Mouse (Mus musculus) testis, postnatal 10 days (tissue): ENCODE measurements at regions not wholly inside any gene's neighbourhood (a gene's known extent, or its start where the extent isn't known, plus 50 kb on each side); places are given as distances from the start of the nearest gene placed in this dataset.
A peak's percentile ranks its signal among the peaks of the same experiment; 100 is the strongest.
"Not testable (repeated sequence)": the region's sequence is repeated elsewhere in the genome, so short reads cannot be mapped to it uniquely, and the experiment has no call there.

ENCODE experiments used
- DNase-seq: peaks from one replicate; pipeline ENCODE4 v3.0.0; 2021; ENCODE audit warnings: low spot score

DNA sequence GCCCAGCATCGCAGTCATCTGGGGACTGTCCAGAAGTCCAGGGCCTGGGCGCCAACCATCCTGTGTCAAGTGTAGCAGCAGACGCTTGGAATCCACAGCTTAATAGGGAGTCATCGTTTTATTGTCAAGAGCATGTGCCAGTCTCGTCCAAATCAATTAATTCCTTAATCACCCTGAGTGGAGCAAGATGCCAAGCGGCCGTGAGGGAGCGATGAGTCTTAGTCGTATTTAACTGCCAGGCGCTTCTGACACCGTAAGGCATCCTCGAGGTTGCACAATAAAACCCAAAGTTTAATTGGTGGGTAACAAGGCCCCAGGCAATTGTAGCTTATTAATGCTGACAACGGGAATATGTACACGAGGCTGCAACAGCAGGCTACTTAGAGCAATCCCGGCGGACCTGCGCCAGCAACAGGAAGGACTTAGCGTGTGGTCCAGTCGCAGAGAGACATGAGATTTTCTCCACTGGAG is 277.6 kb upstream of the Kdm8 start:
- DNase-seq: no peak

DNA sequence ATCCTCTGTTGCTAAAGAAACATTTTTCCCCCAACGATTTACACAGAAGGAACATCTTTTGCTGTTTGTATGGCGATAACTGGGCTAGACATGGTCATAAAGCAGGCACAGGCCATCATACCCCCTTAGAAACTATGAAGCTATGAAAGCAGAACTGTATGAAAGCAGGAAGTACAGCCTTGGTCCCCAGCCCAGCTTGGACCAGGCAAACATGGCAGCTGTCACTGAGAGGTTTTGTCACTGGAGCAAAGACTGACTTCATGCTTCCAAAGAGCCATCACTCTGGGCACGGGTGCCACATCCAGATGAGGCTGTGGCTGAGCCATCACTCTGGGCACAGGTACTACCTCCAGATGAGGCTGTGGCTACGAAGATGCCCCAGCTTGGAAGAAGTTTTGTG is 276.8 kb upstream of the Kdm8 start:
- DNase-seq: no peak

DNA sequence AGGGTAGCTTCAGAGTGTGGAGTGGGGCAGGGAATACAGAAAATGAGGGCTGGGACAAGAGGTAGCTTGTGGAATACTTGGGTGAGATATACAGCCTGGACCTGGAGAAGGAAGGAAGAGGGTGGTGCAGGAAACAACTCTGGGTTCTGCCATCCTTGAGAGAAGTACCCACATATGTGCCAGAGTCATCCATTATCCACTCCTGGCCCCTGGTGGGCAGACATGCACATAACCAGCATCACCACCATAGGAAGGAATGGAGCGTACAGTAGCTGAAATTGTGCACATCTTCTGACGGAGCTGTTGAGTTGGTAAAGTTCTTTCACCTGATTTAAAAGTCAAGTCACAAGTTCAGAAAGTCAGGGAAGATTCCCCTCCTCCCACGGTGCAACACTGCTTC is 262.9 kb upstream of the Kdm8 start:
- DNase-seq: peak; percentile 52

DNA sequence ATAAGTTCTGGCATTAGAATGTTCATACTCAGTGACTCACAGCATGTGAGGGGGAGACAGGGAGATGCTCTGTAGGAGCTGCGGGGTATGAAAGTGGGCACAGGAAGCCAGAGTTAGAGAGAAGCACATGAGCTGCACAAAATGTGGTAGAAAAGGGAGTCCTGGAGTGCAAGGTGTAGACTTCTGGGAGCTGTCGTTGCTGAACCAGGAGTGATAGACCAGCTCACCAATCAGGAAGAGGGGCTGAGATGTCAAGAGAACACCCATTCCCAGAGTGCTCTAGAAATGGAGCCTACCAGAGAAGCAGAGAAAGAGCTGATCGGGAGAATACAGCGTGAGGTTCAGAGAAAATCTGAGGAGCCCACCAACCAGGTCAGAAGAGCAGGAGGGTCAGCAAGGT is 262.2 kb upstream of the Kdm8 start:
- DNase-seq: no peak

DNA sequence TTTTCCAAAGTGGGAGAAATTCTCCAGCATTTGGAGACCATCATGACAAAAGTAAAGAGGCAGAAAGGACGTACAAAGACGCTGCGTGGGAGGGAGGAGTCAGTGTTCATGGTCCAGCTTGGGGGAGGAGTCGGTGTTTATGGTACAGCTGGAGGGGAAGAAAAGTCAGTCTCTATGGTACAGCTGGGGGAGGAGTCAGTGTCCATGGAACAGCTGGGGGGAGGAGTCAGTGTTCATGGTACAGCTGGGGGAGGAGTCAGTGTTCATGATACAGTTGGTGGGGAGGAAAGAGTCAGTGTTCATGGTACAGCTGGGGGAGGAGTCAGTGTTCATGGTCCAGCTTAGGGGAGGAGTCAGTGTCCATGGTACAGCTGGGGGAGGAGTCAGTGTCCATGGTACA is 261.5 kb upstream of the Kdm8 start:
- DNase-seq: not testable (repeated sequence)

DNA sequence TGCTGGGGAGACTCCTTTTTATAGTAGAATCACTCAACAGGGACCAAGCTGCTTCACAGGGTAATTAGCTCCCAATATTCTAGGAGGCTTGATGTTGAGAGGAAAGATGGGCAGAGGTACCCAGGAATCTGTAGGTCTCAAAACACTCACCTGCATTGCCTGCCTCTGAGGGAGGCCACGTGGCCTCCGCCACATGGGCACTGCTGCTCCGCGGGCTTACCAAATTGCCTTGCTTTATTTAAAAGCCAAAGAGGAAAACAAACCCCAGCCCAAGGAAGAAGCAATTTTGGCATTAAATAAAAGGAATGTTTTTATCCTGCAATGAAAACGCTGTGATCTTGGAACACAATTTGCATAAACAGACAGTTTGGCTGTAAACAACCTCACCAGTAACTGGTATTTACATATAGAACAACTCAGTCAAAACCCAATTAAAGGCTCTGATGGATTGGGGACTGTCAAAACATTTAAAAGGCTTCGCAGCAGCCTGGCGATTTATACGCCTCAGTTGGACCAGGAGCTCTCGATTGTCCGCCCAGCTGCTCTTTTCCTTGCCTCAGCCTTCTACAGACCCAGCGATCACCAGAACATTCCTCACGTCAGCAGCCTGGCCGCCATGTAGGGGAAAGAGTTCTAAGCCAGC is 259.3 kb upstream of the Kdm8 start:
- DNase-seq: no peak

DNA sequence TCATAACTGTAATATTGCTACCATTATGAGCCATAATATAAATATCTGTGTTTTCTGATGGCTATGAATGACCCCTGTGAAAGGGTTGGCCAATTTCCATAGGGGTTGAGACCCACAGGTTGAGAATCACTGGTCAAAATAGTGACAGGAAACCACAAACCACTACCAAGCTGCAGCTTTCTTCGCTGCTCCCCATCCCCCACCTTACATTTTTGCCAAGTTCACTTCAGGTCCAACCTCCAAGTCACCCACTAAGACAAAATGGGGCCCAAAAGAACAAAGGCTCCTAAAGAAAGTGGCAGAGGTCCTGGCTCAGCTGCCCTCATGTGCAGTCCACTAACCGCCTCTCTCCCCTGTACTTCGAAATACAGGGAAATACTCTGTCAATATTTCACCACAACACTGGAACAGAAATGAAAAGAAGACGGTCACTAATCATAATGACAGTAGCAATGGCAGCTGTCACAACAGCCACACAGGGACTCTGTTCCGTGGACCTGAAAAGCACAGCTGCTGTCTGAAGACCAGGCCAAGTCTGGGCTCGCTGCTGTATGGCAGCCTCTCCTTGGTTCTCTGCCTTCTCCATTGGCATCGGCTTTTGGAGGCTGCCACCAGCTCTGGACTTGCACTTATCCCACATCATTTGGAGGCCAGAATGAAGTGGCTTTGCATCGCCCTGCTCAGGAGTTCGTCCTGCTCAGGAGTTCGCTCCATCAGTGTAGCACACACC is 257.3 kb upstream of the Kdm8 start:
- no peak for DNase-seq

DNA sequence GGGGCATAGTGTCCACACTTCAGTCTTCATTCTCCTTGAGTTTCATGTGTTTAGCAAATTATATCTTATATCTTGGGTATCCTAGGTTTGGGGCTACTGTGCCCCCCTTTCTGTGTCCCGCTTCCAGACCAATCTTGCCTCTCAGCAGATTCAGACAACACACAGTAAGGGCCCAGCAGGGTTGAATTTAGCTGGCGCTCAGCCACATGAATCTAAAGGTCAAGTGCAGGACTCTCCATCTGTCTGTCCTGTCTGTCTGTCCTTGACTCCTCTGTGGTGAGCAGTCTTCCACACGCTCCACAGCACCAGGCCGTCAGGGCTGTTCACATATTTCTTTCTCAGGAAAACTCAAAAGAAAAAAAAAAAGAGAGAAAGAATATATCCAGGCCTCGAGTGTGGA is 255.5 kb upstream of the Kdm8 start:
- DNase-seq: no peak

DNA sequence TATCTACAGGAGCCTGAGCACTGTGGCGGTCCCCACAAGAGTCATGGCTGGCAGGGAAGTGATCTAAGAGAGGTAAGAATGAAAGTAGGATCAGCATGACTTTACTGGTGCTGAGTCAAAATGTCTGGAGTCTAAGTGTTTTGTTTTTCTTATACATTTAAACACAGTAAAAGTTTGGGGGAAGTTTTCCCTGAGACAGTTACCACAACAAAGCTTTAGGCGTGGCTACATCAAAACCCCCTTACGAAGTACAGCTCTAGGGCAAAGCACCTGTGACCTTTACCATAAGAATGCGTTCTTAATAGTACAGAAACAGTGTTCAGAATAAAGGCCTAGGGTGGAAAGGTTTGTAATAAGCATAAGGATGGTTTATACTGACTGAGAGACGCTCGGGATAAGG is 254.4 kb upstream of the Kdm8 start:
- DNase-seq: no peak

DNA sequence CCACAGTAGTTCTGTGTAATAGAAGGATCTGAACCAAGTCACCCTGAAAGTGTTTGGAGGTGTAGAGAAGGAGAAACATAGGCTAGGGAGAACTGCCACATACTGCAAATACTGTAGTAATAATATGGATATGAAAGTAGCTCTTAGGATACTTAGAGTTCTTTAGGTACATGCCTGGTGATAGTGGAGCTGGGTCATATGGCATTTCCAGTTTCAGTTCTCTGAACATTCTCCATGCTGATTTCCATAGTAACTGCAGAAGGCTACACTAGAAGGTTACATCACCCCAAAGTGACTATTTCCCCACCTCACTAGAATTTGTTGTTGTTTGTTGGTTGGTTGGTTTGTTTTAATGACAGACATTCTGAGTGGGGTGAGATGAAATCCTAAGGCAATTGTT is 253.2 kb upstream of the Kdm8 start:
- DNase-seq: no peak

DNA sequence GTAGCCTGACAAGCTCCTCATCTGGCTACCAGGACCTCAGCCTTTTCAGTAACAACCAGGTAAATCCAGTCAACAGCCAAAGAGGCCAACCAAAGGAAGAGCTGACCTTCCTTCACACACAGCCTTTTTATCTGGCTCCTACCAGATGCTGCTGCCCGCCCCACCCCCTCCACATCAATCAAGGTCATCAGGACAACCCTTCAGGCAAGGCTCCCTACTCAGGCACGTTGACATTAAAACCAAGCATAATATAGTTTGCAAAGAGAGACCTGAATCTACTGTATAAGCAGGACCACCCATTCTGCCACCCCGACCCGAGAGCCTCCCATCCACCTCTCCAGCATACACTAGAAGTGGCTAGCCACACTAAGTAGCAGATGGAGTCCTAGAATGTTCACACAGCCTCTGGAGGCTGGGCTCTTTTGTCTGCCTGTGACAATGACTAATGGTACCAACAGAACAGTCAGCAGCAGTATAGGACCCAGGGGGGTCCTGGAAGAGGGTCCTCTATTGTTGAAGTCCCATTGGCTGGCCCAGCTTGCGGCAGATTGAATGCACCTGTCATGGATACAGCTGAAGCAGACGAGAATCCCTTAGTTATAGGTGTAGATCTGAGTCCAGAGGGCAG is 233.0 kb upstream of the Kdm8 start:
- DNase-seq: no peak

DNA sequence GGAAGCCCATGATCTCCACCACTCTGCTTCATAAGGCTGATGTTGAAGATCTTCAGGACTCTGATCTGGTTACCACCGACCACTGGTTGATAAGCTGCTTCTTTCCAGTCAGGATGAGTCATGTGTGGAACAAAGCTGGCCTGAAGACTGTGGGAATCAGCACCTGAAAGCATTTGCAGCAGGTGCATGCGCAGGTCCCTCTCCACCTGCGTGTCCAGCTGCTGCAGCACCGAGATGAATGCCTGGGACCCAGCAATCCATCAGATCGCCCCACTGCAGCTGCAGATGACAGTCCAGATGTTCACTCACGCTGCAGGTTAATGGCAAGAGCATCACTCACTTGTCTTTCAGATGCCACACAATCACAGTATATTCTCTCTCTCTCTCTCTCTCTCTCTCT is 230.4 kb upstream of the Kdm8 start:
- DNase-seq: no peak

DNA sequence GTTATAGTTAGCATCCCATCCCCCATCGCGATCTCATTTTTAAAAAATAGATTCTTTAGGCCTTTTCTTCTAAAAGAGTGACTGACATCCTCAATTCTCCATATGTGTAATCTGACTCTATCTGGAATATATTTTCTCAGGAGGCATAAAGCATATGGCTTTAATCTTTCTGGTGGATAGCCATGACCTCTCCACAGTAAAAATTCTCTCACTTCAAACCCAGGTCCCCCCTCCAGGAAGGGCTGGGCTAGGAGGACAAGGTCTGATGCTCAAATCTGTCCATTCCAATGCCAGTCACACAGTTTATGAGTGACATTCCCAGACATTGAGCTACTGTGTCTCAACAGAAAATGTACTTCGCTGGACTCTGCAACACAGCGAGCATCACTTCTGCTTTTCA is 226.8 kb upstream of the Kdm8 start:
- no peak for DNase-seq

DNA sequence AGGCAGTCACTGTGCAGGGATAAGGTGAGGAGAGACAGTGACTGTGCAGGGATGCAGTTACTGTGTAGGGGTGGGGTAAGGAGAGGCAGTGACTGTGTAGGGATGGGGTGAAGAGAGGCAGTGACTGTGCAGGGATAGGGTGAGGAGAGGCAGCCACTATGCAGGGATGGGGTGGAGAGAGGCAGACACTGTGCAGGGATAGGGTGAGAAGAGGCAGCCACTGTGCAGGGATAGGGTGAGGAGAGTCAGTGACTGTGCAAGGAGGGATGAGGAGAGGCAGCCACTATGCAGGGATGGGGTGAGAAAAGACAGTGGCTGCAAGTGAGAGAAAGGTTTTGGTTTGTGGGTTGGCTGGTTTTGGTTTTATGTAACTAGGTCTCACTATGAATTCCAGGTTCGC is 221.8 kb upstream of the Kdm8 start:
- DNase-seq: no peak

DNA sequence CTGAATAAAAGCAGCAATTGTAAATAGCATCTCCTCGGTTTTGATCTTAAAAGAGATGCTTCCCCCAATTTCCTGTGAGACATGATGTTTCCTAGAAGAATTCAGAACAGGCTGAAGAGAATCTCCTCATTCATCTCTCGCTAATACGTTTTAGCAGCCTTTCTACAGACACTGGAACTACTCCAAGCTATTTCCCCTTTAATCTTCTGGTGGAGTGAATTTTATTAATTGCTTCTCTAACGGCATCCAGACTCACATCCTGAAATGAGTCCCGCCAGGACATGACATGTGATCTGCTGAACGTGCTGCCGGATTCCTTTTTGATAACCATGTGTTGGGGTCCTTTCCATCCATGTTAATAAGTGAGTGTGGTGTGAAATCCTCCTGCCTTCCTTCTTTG is 209.6 kb upstream of the Kdm8 start:
- DNase-seq: no peak

DNA sequence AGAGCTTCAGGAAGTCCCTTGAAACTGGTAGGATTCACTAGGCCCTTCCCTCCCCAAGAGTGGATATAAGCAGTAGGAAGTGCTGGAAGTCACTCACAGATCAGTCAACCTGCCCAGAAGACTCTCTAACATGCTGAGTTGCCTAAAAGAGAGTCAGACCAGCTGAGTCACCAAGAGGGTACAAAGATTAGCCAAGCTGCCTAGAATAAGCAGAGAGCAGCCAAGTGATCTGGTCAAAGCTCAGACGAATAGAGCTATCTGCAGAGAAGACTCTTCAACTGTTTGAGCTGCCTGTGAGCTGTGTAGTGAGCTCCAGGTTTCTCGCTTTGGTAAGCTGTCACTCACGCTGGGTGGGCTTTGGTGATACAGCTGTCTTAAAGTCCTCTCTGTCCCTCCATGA is 207.4 kb upstream of the Kdm8 start:
- DNase-seq: no peak

DNA sequence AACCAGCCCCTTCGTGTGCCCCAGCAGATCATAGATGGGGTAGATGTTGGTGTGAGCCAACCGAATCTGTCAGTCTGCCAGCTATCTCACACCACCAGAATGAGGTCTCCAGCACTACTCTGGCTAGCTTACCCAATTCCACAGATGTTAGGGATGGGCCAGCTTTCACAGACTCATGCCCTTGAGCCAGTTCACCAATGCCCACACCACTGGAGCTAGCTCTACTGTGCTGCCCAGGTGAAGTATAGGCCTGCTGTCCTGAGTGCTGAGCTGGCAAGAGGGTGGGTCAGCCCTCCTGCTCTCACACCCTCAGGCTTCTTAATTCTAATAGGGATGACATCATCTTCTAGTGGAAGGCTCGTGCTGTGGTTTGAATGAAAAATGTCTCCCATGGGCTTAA is 201.5 kb upstream of the Kdm8 start:
- DNase-seq: no peak

DNA sequence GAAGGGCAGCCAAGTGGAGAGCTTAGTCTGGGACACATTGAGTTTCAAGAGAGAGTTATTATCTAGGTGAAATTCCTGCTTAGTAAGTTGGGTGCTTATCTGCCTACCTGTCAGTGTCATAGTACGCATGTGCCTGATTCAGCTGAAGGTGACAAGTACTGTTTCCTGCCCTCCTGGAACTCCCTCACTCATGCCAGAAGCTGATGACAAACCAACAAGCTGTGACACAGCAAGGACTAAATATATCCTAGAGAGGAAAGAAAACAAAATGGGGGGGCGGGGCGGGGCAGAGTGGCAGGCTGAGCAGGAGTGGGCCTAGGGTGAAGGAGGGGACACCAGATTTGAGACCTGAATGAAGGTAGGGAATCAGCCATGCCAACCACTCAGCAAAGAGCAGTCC is 196.1 kb upstream of the Kdm8 start:
- DNase-seq: no peak

DNA sequence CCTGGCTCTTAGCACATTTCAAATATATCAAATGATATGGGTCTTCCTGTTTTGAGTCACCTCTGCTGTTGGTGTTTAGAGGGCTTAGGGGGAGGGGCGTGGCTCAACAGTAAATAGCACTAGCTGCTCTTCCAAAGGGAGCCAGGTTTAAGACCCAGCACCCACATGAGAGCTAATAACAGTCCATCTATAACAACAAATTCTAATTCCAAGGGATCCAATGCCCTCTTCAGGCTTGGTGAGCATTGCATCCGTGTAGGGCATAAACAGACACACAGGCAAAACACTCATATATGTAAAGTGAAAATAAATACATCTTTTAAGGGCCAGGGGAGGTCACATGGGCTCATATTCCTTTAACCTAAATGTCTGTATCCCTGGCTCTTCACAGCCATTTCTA is 194.1 kb upstream of the Kdm8 start:
- no peak for DNase-seq

DNA sequence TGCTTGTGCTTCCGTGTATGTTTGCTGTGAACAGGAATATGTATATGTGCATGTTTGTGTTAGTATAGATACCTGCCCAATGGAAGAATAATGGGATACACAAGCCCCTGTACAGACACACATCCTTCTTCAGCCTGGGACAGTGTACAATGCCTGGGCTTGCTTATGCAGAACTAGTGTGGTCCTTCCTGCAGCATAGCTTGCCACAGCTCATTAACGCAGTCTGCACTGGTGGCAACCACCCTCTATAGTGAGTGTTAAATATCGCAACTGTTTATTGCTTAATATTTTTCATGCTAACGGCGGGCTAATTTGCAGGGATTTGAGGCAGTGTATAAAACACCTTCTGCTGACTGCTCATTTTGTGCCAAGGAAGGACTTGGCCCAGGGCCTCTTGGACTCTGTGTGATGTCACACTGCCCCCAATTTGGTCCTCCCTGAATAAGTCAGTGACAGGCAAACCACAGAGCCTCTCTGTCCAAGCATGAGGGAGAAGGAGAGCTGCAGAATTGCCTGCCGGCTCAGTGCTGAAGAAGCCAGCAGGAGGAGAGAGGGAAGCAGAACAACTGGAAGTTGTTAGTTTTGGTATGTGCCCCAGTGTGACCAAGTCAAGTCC is 193.4 kb upstream of the Kdm8 start:
- no peak for DNase-seq

DNA sequence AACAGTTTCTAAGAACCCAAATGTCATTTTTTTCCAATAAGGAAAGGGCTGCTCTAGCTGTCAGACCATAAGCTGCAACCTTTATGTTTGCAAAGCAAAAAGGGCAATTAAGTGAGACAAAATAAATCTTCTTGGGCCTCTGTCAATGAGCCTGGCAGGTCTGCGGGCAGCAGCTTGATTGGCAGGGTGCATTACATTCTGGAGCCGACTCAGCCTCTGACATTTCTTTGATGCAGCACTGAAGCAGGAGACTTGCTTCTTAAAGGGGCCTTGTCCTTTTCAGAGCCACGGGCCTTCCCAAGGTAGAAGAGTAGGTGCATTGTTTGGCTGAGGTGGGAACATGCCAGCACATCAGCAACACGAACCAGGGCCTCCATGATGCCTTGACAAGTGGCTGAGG is 190.2 kb upstream of the Kdm8 start:
- DNase-seq: no peak

DNA sequence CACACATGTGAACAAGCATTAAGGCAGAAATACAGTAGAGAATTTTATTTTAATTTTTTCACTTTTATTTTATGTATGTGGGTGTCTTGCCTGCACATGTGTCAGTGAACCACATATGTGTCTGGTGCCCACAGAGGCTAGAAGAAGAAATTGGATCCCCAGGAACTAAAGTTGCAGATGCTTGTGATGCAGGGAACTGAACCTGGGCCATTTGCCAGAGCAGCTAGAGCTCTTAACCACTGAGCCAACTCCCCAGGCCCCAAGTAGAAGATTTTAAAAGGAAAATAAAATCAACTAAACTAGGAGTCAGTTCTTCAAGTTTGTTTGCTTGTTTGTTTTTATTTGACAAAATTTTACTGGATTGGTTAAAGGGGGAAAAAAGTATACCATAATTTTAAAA is 185.5 kb upstream of the Kdm8 start:
- DNase-seq: no peak

DNA sequence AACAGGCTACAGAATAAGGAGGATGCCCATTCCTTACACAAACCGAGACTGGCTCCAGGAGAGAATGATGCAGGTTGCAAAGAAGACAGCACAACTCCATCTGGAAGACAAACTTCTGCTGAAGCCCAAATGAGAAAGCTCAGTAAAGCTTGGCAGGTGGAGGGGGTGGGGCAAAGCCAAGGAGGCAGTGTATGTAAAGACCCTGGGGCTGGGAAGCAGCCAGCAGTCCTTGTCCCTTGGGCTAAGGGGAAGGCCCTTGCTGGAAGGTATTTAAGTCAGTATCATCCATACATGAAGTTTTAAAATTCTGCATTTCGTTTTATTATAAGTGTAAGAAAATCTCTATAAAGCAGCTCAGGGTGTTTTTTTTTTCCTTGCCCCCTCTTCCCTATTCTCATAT is 182.3 kb upstream of the Kdm8 start:
- DNase-seq: no peak
